Mouse (Mus musculus) gastrocnemius, adult 18-20 months (tissue): ENCODE results near the gene Sidt2. TPM values are rescaled to one million over a fixed set of nuclear protein-coding genes. Genes with fewer than 3 reads are reported as not detected.

Experiments
- DNase-seq: peaks from one replicate; pipeline ENCODE4 v3.0.0; 2021; ENCODE audit warnings: low spot score
- total RNA-seq, 2 experiments: library from RNA; stranded (reverse); gene quantifications; 2 replicates each; pipeline ENCODE4 v1.2.3; 2021

The Sidt2 gene
- total RNA-seq, 2 experiments from 2014 or later = 57.8 to 66.2 TPM

GRCm38 (mm10) chr9:45952057-45952456 lies 3.0 kb downstream of the Sidt2 start:
- DNase-seq = no peak

- DNase-seq = no peak
These were observed 8.2 kb downstream of the Sidt2 start for GRCm38 (mm10) chr9:45946872-45947183.

- no peak for DNase-seq
These were observed 8.7 kb downstream of the Sidt2 start for GRCm38 (mm10) chr9:45946182-45946871.

- no peak for DNase-seq
These were observed 9.3 kb downstream of the Sidt2 start for GRCm38 (mm10) chr9:45945721-45946120.

GRCm38 (mm10) chr9:45944506-45945400 lies 10.3 kb downstream of the Sidt2 start:
- DNase-seq = no peak

DNA sequence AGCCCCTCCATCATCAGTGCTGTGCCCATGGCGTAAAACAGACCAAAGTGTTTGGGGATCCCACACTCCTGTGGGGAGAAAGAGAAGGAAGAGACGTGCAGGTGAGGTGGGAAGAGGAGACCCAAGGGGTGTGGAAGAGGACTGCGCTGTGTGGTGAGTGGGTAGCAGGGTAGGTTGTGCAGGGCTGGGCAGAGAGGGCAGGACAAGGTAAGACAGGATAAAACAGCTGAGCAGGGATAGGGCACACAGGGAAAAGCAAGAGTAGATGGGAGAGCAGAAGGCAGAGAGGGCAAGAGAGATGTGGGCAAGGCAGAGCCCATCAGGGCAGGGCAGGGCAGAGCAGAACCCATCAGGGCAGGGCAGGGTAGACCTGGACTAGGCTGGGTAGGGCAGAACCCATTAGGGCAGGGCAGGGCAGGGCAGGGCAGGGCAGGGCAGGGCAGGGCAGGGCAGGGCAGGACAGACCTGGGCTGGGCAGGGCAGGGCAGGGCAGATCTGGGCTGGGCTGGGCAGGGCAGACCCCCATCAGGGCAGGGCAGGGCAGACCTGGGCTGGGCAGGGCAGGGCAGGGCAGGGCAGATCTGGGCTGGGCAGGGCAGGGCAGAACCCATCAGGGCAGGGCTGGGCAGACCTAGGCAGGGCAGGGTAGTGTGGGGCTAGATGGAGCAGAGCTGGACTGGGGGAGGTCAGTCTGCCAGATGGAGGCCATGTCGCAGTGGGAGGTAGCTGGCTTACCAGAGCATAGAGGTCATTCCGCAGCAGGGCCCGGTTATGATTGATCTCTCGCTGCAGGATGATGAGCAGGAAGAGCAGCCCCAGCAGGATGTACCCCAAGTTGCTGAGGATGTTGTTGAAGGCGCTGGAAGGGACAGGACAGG lies 11.2 kb downstream of the Sidt2 start:
- DNase-seq = no peak

DNA sequence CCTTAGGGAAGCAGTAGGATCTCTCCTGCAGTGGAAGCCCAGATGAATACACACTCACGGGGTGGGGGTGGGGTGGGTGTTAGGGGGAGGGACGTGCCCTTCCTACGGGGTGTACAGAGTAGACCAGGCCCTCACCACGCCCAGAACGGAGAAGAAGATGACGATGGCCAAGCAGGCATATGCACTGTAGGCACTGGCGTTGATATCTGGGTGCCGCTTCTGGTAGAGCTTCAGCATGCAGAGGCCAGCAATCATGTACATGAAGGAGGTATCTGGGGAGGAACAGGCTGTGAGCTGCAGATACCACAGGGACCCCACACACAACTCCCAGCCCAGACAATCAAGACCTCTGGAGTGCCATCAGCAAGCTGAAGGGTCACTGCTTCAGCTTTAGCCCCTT lies 12.1 kb downstream of the Sidt2 start:
- DNase-seq = no peak

DNA sequence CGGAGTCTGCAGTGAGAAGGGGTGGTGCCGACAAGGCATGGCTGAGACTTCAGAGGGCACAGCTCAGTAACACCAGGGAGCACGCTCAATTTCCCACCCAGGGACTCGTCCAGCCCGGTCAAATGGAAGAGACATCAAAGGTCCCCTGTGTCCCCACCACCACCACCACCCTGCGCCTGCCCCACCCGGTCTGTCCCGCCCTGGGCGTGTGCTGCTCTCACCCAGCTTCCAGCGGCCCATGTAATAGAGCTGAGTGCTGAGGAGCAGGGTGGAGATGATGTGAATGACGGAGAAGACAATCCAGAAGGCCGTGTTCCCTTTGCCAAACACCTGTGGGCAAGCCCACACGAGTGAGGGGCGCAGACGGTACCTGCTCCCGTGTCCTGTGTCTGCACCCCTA lies 12.6 kb downstream of the Sidt2 start:
- no peak for DNase-seq

- DNase-seq = no peak
These were observed 13.6 kb downstream of the Sidt2 start for GRCm38 (mm10) chr9:45941329-45941888.

DNA sequence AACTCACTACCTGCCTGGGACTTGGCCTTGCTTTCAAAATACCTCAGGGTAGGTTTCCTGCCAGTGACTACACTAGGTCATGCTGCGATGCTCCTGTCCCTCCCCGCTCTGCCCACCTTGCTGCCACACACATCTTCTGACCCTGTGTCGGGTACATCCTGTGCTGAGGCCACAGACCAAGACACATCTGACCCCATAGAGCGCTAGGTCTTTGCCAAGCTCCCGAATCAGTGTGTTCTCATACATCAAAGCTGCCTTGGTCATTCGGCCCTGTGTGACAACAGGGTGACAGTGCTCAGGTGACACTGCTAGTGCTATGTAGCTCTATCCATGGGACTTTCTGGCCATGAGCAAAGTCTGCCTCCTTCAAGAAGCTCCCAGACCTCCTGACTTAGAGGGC lies 15.3 kb downstream of the Sidt2 start:
- no peak for DNase-seq

DNA sequence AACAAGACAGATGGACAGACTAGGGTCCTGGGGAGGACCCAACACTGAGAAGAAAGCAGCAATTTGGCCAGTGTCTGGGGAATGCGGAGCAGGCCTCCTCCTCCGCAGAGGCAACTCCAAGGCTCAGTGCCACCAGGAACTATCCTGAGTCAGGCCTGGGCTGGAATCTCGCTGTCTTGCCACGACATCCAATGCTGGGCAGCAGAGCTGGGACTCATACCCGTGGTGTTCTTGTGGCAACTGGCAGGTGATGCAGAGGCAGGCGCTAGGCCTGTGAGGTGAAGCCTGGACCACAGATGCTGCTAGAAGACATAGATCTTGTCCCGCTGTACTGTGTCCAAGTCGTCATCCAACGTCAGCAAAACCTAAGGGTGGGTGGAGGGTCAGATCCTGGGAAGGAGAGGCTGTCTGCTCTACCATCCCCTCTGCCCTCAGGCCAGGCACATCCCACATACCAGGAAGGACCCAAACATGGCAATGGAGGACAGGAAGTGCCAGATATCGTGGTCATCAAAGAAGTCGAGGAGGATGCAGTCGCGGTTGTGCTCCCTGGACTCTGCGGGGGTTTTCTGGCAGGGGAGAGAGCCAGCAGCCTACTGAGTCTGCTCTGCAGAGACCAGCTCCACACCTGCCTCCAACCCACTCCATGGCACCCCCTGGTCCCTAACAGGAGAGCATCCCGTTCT lies 16.0 kb downstream of the Sidt2 start:
- DNase-seq = no peak

DNA sequence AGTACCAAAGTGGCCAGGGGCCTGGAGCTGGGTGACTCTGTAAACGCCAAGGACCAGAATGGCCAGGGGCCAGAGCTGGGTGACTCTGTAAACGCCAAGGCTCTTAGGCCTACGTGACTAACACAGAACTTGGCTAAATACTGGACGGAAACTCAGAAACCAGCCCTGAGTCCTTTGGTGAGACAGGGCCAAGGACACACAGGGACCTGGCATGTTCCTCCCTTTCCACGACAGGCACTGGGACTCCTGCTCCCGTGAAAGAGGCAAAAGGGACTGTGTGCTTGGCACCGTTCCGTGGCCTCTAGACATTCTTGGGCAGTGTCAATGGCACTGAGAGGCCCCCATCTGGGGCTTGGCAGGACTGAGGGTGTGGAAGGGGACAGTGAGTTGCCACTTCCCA lies 17.0 kb downstream of the Sidt2 start:
- no peak for DNase-seq

- DNase-seq = peak; percentile 70
These were observed 18.2 kb downstream of the Sidt2 start for GRCm38 (mm10) chr9:45936883-45937282.

- no peak for DNase-seq
These were observed 19.3 kb downstream of the Sidt2 start, which contains the start of gene Tagln for GRCm38 (mm10) chr9:45935628-45936210. Gene Tagln (minus strand): TSS chr9:45936058.

GRCm38 (mm10) chr9:45932571-45933415 lies 22.3 kb downstream of the Sidt2 start:
- no peak for DNase-seq

- DNase-seq = no peak
These were observed 23.1 kb downstream of the Sidt2 start for GRCm38 (mm10) chr9:45931958-45932357.

GRCm38 (mm10) chr9:45929285-45929684 lies 25.8 kb downstream of the Sidt2 start:
- DNase-seq = no peak

DNA sequence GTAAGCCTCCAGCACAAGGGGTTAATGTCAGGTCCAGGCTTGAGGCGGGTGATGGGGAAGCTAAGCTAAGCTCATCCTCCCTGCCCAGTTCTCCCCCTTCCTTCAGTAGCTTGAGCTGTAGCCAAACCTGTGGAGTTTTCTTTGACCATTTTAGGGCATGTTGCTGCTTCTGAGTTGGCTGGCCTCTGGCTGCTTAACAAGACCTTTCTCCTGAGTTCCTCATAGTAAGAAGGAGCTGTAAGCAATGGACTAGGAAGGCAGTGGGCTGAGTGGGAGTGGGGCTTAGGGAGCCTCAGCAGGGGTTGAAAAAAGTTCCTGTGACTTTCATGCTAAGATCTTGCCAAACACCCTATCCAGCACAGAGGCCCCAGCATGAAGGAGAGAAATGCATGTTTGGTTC lies 35.2 kb downstream of the Sidt2 start:
- no peak for DNase-seq

DNA sequence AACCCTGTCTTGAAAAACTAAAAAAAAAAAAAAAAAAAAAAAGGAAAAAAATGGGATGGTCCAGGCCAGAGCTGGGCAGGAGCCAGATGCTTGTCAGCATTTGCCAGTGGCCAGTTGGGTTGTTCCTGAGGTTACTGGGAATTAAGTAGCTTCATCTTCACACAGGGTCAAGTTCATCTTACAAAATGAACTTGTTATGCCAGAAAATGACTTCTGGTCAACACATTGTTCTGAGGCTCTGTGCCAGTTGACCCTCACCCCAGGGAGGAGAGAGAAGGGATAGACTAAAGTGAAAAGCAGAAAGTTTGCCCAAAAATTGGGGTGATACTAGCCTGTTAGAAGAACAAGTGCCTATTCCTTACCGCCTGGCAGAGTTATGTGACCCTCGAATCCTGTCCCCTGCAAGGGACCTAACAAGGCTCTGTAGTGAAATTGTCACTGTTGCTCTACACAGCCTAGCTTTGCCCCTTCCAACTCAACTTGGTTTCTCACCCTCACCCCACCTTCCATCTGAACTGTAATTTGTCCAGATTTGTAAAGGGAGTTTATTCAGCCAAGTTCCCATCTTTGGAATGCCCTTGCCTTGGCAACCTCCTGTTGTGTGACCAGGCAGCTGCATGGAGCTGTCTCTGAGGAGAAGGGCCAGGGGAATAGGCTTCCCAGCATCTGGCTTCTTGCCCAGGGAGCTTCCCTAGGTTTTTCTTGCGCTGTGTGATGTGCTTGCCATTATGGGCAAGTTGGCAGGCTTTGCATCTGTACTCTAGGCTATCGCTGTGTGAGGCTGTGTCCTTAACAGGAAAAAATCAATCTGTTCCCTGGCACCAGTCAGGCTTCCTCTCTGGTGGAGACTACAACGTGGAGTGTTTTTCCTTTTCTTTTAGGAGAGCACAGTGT lies 37.8 kb downstream of the Sidt2 start:
- DNase-seq = peak; percentile 64
